21 mouse cellular contexts compared by ENCODE assay signal in genomic region chr1:40437340-40437739, GRCm38 (mm10). TPM values are rescaled to one million over a fixed set of nuclear protein-coding genes. Genes with fewer than 3 reads are reported as not detected.
"Had no signal": no experiment of that assay in that cellular context is flagged by ENCODE, and none has a peak within 500 bp of the region (broad histone marks: within the 10 kb centered on the region; RNA-seq: fewer than 3 reads in every experiment).

No protein-coding gene starts in this region.

- DNase-seq: kidney, adult 18-20 months; kidney, postnatal 25 days; liver, embryonic 13.5 days; lung, embryonic 14.5 days; midbrain, embryonic 14.5 days; thymus, adult 18-20 months; thymus, postnatal 36 days had no signal

- H3K36me3 ChIP-seq: limb, embryonic 10.5 days; limb, embryonic 13.5 days; liver, embryonic 13.5 days had no signal

- ATAC-seq: lung, postnatal 0 days had no signal

- H3K27me3 ChIP-seq: limb, embryonic 13.5 days; liver, embryonic 13.5 days; megakaryocyte, embryonic 14.5 days had no signal

- H3K4me3 ChIP-seq: limb, embryonic 10.5 days; limb, embryonic 13.5 days; liver, embryonic 13.5 days; megakaryocyte, embryonic 14.5 days had no signal

- H3K9ac ChIP-seq: limb, embryonic 13.5 days; liver, embryonic 13.5 days; lung, embryonic 14.5 days had no signal

- H3K27ac ChIP-seq: kidney, postnatal 0 days; limb, embryonic 13.5 days; liver, embryonic 13.5 days; macrophage had no signal

- H3K4me1 ChIP-seq: limb, embryonic 13.5 days had no signal

- H3K4me2 ChIP-seq: limb, embryonic 13.5 days; liver, embryonic 13.5 days; lung, embryonic 14.5 days; midbrain, embryonic 11.5 days had no signal

- H3K9me3 ChIP-seq: limb, embryonic 10.5 days; limb, embryonic 13.5 days; liver, embryonic 13.5 days; megakaryocyte, embryonic 14.5 days had no signal

RNA-seq across cellular contexts. Expression of gene Il1rl1, which starts 8.0 kb away (rescaled TPM):
- polyA plus RNA-seq: liver, adult 2 months; neural tube, embryonic 14.5 days had no signal

RNA-seq across cellular contexts. Expression of gene Il18r1, which starts 28.0 kb away (rescaled TPM):
- total RNA-seq: layer of hippocampus, adult 8-10 months; left cerebral cortex, adult 18-20 months; left cerebral cortex, postnatal 25 days; midbrain, postnatal 0 days had no signal
- polyA plus RNA-seq: limb, embryonic 10.5 days; midbrain, embryonic 14.5 days; neural tube, embryonic 11.5 days; neural tube, embryonic 14.5 days had no signal
